Mouse (Mus musculus) ES-Bruce4 (cell line): ENCODE data around the gene Kirrel. TPM values are rescaled to one million over a fixed set of nuclear protein-coding genes. Genes with fewer than 3 reads are reported as not detected.
A peak's percentile ranks its signal among the peaks of the same experiment; 100 is the strongest.

ENCODE experiments used
- H3K27ac ChIP-seq: 2 replicates; pipeline ENCODE4 v1.5.1; 2012; ENCODE audit warnings: low read length, inconsistent platforms; ENCODE audit not compliant: insufficient read depth
- H3K27me3 ChIP-seq: 2 replicates; pipeline ENCODE4 v1.6.1; 2012; ENCODE audit warnings: mild to moderate bottlenecking, low read length, inconsistent platforms; ENCODE audit not compliant: control insufficient read depth, poor library complexity, insufficient read depth, severe bottlenecking
- H3K36me3 ChIP-seq: 2 replicates; pipeline ENCODE4 v1.6.1; 2012; ENCODE audit warnings: inconsistent platforms, mild to moderate bottlenecking, low read length, moderate library complexity; ENCODE audit not compliant: control insufficient read depth, poor library complexity, insufficient read depth, severe bottlenecking
- H3K4me1 ChIP-seq: one replicate; pipeline ENCODE4 v1.8.1; 2011; ENCODE audit warnings: low read length; ENCODE audit not compliant: control insufficient read depth, insufficient read depth
- H3K4me3 ChIP-seq: 2 replicates; pipeline ENCODE4 v1.5.1; 2011; ENCODE audit warnings: low read depth, mild to moderate bottlenecking, low read length
- H3K9ac ChIP-seq: 2 replicates; pipeline ENCODE4 v1.6.1; 2012; ENCODE audit warnings: low read depth, mild to moderate bottlenecking, inconsistent platforms; ENCODE audit not compliant: poor library complexity, severe bottlenecking
- H3K9me3 ChIP-seq: replicated peaks from 2 replicates; pipeline ENCODE4 v1.6.1; 2012; ENCODE audit warnings: mild to moderate bottlenecking, low read length, inconsistent platforms; ENCODE audit not compliant: control insufficient read depth, poor library complexity, insufficient read depth, severe bottlenecking
- CTCF ChIP-seq: IDR thresholded peaks from one replicate; pipeline ENCODE4 v1.8.1; 2011; ENCODE audit warnings: low read depth, low read length
- EP300 ChIP-seq: IDR thresholded peaks from 2 replicates; pipeline ENCODE4 v1.6.1; 2011; ENCODE audit warnings: low read depth, low read length; ENCODE audit not compliant: insufficient read depth
- POLR2A ChIP-seq: IDR thresholded peaks from one replicate; pipeline ENCODE4 v1.8.1; 2011; ENCODE audit warnings: low read length; ENCODE audit not compliant: insufficient read depth
- polyA plus RNA-seq: library from polyadenylated mRNA; stranded (reverse); fragments of >200 nt; gene quantifications from 2 replicates; pipeline ENCODE4 v1.2.4, GENCODE M21; 2011; ENCODE audit warnings: low read depth; ENCODE audit not compliant: missing spikeins, insufficient read depth, insufficient read length

Kirrel gene
- polyA plus RNA-seq, 1 experiment, result 38.3 TPM

DNA sequence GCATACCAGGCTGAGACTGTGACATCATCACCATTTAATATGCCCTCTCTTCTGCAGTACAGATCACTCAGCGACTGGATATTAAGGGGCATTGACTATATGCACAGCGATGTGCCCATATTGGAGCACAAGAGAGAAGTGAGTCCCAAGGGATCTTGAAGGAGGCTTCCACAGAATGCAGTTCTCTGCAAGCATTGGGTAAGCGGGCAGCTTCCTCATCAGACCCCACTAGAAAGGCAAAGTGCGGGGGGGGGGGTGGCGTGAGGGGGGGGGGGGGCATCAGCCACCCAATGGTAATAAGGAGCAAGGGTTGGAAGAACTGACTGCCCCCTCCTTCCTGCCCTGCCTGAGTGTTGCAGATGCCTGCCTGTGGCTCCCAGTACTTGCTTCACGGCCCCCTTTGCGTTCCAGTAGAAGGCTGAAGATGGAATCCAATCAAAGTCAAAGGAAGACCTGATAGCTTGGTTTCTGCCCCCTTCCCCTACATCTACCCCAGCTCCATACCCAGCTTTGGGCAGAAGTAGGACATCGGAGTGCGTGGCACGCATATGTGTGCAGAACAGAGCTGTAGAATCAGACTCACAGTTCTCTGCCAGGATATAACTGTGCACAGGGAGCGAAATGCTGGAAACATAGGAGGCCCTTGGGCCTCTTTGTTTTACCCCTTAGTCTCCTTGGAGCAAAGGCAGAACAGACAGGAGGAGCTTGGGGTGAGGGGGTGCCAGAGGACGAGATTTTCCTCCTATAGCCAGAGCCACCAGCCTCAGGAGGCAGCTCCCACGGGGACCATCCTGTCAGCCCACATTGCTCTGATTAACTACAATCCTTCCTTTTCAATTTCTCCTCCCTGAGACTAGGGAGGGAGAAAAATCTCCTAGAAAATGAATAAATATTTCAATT is 3.1 kb downstream of the Kirrel start:
- Histone ChIP-seq H3K4me1 (peaks cover 7% of the 10 kb centered on the region), H3K36me3 (no peaks in the 10 kb centered on the region), H3K27me3 (no peaks in the 10 kb centered on the region), H3K27ac (no peak overlapping the region), H3K4me3 (no peak overlapping the region), H3K9me3 (no peaks in the 10 kb centered on the region), H3K9ac (0 out of 2 replicates have a peak overlapping the region, but pooled peaks have one; percentile 24)
- TF ChIP-seq POLR2A, result no peak
- TF ChIP-seq CTCF, result no peak
- TF ChIP-seq EP300, result no peak

- no peaks in the 10 kb centered on the region for H3K9me3 ChIP-seq
- no peak overlapping the region for H3K27ac ChIP-seq
- no peak overlapping the region for H3K4me3 ChIP-seq
- TF ChIP-seq POLR2A (no peak), CTCF (no peak), EP300 (no peak)
- H3K27me3 ChIP-seq, result no peaks in the 10 kb centered on the region
- no peak overlapping the region for H3K9ac ChIP-seq
- no peaks in the 10 kb centered on the region for H3K36me3 ChIP-seq
- H3K4me1 ChIP-seq, result peaks cover 7% of the 10 kb centered on the region
Measured at GRCm38 (mm10) chr3:87169402-87170015, 5.0 kb downstream of the Kirrel start.

DNA sequence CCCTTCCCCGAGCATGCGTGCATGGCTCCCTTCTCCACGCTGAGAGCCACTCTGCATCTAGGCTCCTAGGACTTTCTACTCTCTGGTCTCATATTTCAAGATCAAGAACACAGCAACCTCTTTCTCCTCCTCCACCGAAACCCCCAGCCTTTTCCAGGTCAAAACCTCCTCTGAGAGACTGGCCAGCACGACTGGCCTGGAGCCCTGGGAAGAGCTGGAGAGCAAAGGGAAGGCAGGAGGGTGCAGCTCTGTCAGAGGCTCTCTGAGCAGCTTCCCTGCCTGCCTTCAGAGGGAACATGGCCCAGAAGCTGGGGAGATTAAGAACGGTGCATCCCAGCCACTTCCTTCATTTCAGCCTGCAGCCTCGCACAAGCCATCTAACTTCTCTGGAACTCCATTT is 5.8 kb downstream of the Kirrel start:
- no peak overlapping the region for H3K27ac ChIP-seq
- no peak overlapping the region for H3K9ac ChIP-seq
- no peak for TF ChIP-seq EP300
- TF ChIP-seq POLR2A, result no peak
- no peak for TF ChIP-seq CTCF
- H3K4me3 ChIP-seq, result no peak overlapping the region
- H3K36me3 ChIP-seq, result no peaks in the 10 kb centered on the region
- H3K9me3 ChIP-seq, result no peaks in the 10 kb centered on the region
- peaks cover 7% of the 10 kb centered on the region for H3K4me1 ChIP-seq
- no peaks in the 10 kb centered on the region for H3K27me3 ChIP-seq

DNA sequence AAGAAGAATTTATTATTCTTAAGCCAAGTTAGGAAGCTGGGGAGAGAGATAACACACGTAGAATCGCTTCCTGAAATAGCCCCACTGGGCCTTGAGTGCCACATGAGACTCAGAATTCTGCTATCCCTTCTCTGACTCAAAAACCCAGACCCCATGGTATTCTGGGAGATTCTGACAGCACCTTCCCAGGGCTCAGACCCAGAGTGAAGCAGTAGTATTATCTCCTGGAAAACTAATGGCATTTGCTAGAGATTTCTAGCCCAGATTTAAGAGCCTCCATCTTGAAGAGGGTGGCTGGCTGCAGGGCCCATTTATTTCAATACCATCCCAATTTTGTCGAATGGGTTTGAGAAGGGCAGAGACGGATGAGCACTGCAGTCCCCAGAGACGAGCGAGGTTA is 6.9 kb downstream of the Kirrel start:
- TF ChIP-seq EP300 (no peak), CTCF (no peak), POLR2A (no peak)
- Histone ChIP-seq H3K27me3 (no peaks in the 10 kb centered on the region), H3K9me3 (no peaks in the 10 kb centered on the region), H3K27ac (no peak overlapping the region), H3K4me3 (no peak overlapping the region), H3K36me3 (no peaks in the 10 kb centered on the region), H3K9ac (no peak overlapping the region), H3K4me1 (peaks cover 10% of the 10 kb centered on the region)

- H3K36me3 ChIP-seq, result no peaks in the 10 kb centered on the region
- H3K9me3 ChIP-seq, result no peaks in the 10 kb centered on the region
- H3K4me3 ChIP-seq, result no peak overlapping the region
Measured at GRCm38 (mm10) chr3:87165291-87165881, 9.2 kb downstream of the Kirrel start.

More at GRCm38 (mm10) chr3:87165291-87165881, 9.2 kb downstream of the Kirrel start:
- TF ChIP-seq EP300 (no peak), POLR2A (no peak), CTCF (no peak)
- H3K4me1 ChIP-seq, result peaks cover 10% of the 10 kb centered on the region
- H3K27me3 ChIP-seq, result no peaks in the 10 kb centered on the region
- H3K9ac ChIP-seq, result no peak overlapping the region
- H3K27ac ChIP-seq, result no peak overlapping the region
